Mouse (Mus musculus): ENCODE data around the gene Ankrd2. TPM values are rescaled to one million over a fixed set of nuclear protein-coding genes. Genes with fewer than 3 reads are reported as not detected.

Gene Ankrd2
- polyA plus RNA-seq, 1 experiment, result not detected

DNA sequence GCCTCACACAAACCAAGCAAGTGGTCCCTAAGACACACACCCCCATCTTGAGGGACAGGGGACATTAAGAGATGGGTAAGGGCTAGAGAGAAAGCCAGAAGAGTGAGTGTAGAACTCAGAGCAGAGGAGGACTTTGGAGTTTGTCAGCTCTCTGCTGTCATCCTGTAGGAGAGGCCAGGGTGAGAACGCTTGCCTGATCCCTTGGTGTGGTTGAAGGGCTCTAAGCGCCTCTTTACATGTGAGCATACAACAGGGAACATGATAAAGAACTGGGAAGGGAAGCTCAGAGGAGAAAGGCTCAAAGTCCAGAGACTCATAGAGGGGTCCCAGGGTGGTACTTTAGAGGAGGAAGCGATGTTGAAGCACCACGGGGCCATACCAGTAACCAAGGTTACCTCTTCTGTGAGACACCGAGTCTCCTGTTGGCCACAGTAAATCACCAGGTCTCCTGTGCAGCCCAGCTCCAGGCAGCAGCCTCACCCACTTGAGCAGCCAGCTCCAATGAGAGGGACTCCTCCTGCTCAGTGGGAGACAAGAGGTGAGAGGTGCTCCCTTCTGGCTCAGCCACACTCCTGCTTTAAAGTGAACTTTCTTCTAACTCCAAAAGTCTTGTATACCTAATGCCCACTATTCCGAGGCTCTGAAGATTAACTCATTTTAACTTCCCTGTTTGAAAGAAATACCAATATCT lies 21.1 kb downstream of the Ankrd2 start:
- H3K9me3 ChIP-seq (ENCODE audit: control insufficient read depth, low read length), result no peaks in the 10 kb centered on the region

DNA sequence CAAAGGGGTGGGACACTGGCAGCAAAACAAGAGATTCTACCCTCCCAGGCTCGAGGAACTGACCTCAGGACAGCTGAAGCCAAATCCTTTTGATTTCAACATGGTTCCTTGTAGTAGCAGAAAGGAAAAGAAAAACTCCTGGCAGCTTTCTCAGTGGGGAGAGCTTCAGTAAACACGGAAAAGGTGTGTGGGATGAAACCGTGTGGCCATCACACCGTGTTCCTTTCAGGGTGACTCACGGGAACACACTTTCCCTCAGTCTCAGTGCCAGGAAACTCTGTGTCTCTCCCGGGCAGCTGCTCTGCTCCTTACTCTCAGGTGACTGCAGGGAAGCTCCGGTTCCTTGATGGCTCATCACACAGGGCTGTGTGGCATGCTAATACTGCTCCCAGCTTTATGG lies 22.6 kb downstream of the Ankrd2 start:
- Histone ChIP-seq H3K27me3 (ENCODE audit: control insufficient read depth) (peaks cover 2% of the 10 kb centered on the region; the same call in 1 of the 2 replicates), H3K4me3 (replicated peaks) (no peak overlapping the region)

More for the DNA sequence above, 21.1 kb downstream of the Ankrd2 start:
- Histone ChIP-seq H3K4me3 (replicated peaks) (no peak overlapping the region), H3K4me1 (ENCODE audit: control insufficient read depth) (no peaks in the 10 kb centered on the region), H3K36me3 (ENCODE audit: control insufficient read depth) (peaks cover 3% of the 10 kb centered on the region; the same call in 1 of the 2 replicates), H3K27me3 (ENCODE audit: control insufficient read depth) (peaks cover 2% of the 10 kb centered on the region; the same call in 1 of the 2 replicates)
- TF ChIP-seq TAL1 (IDR thresholded peaks at IDR 0.05; ENCODE audit: low read length), result no peak
- TF ChIP-seq GATA1 (IDR thresholded peaks at IDR 0.05; ENCODE audit: low read length), result no peak

DNA sequence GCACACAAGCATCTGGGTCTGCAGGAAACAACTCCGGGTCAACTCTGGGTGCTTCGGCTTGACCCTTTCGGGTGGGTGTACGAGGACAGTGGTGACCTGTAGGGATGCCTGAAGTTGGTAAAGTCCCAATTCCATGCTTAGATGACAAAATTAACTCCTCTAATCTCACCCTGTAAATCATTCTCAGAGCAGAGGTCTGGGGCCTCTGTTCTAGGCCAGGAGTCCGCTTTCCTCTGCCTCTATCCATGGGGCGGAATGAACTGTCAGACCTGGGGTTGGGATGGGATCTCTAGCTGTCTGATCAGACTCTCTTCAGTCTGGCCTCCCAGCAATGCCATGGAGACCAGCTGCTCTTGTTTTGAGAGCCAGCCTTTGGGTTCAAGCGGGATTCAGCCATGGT lies 25.6 kb downstream of the Ankrd2 start:
- peaks cover 3% of the 10 kb centered on the region; the same call in 1 of the 2 replicates for H3K36me3 ChIP-seq (ENCODE audit: control insufficient read depth)
- TF ChIP-seq GATA1 (IDR thresholded peaks at IDR 0.05; ENCODE audit: low read length) (no peak), TAL1 (IDR thresholded peaks at IDR 0.05; ENCODE audit: low read length) (no peak)
- peaks cover 2% of the 10 kb centered on the region; the same call in 1 of the 2 replicates for H3K27me3 ChIP-seq (ENCODE audit: control insufficient read depth)
- no peak overlapping the region for H3K4me3 ChIP-seq (replicated peaks)
- H3K9me3 ChIP-seq (ENCODE audit: control insufficient read depth, low read length), result no peaks in the 10 kb centered on the region
- H3K4me1 ChIP-seq (ENCODE audit: control insufficient read depth), result no peaks in the 10 kb centered on the region

More for the DNA sequence above, 22.6 kb downstream of the Ankrd2 start:
- H3K4me1 ChIP-seq (ENCODE audit: control insufficient read depth), result no peaks in the 10 kb centered on the region
- H3K9me3 ChIP-seq (ENCODE audit: control insufficient read depth, low read length), result no peaks in the 10 kb centered on the region
- H3K36me3 ChIP-seq (ENCODE audit: control insufficient read depth), result peaks cover 3% of the 10 kb centered on the region; the same call in 1 of the 2 replicates
- no peak for TF ChIP-seq GATA1 (IDR thresholded peaks at IDR 0.05; ENCODE audit: low read length)
- no peak for TF ChIP-seq TAL1 (IDR thresholded peaks at IDR 0.05; ENCODE audit: low read length)

DNA sequence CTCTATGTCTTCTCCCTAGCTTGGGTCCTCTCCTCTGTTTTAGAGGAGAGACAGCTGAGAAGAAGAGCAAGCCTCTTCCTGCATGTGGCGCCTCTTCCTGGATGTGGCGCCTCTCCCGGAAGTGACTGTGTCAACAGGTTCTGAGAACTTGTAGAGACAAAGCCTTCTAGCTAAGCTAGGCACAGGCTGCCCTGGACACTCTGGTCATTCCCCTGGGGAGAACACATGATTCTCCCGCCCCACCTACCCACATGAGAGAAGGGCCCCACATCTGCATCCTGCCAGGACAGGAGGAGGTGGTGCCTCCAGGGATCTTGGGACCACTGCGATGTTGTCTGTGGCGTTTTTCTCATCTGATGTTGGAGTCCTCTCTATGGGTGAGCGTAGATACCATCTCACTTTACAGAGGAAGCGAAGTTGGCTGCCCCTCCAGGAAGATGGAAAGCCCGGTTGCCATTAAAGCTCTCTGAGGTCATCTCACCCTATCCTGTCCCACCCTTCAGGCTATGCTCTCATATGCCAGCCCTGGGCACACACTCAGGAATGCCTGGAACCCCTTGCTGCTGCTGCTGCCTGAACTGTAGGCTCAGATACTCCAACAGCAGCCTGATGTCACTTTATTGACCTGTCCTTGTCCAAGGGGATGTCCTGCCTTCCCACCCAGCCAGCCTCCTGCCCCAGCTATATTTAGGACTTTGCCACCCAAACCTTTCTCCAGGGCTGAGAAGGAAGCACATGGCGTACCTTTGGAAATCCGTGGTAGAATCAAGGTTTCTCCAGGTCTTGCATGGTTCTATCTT lies 32.8 kb downstream of the Ankrd2 start:
- Histone ChIP-seq H3K36me3 (ENCODE audit: control insufficient read depth) (peaks cover 4% of the 10 kb centered on the region; the same call in 1 of the 2 replicates), H3K27me3 (ENCODE audit: control insufficient read depth) (no peaks in the 10 kb centered on the region), H3K9me3 (ENCODE audit: control insufficient read depth, low read length) (no peaks in the 10 kb centered on the region), H3K4me1 (ENCODE audit: control insufficient read depth) (no peaks in the 10 kb centered on the region), H3K4me3 (replicated peaks) (no peak overlapping the region)
- TF ChIP-seq GATA1 (IDR thresholded peaks at IDR 0.05; ENCODE audit: low read length) (no peak), TAL1 (IDR thresholded peaks at IDR 0.05; ENCODE audit: low read length) (no peak)

DNA sequence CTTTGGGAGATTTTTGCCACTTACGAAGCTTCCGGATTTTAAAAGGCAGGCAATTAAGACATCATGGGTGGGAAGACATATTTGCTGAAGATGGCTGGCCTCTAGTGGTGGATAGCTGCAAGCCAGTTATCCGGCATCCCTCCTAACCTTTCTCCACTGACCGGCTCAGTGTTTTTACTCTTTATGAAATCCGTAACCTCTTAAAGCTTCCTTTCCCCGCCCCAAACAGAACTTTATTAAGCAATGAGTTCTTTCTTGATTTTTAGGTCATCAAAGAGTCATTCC lies 33.4 kb downstream of the Ankrd2 start:
- no peak overlapping the region for H3K4me3 ChIP-seq (replicated peaks)
- no peaks in the 10 kb centered on the region for H3K9me3 ChIP-seq (ENCODE audit: control insufficient read depth, low read length)
- TF ChIP-seq GATA1 (IDR thresholded peaks at IDR 0.05; ENCODE audit: low read length) (no peak), TAL1 (IDR thresholded peaks at IDR 0.05; ENCODE audit: low read length) (no peak)
- no peaks in the 10 kb centered on the region for H3K4me1 ChIP-seq (ENCODE audit: control insufficient read depth)
- no peaks in the 10 kb centered on the region for H3K27me3 ChIP-seq (ENCODE audit: control insufficient read depth)
- H3K36me3 ChIP-seq (ENCODE audit: control insufficient read depth), result peaks cover 4% of the 10 kb centered on the region; the same call in 1 of the 2 replicates

DNA sequence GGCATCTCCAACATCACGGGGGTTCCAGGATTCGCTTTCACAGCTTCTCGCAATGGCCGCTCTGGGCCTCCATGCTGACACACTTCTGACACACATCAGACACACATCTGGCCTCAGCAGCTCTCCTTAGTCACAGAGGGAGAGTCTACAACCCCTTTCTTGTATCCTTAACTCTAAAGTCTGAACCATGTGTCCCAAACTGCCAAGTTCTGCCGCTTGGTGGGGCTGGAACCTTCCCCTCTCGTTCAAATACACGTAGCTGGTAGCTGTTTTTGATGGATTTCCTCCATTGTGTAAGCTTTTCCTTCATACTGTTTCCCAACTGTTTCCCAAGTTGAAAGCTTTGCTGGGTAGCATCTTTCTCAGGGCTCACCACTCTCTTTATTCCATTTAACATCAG lies 35.4 kb downstream of the Ankrd2 start:
- H3K36me3 ChIP-seq (ENCODE audit: control insufficient read depth), result peaks cover 15% of the 10 kb centered on the region
- H3K27me3 ChIP-seq (ENCODE audit: control insufficient read depth), result no peaks in the 10 kb centered on the region
- H3K4me1 ChIP-seq (ENCODE audit: control insufficient read depth), result no peaks in the 10 kb centered on the region
- no peak overlapping the region for H3K4me3 ChIP-seq (replicated peaks)
- H3K9me3 ChIP-seq (ENCODE audit: control insufficient read depth, low read length), result no peaks in the 10 kb centered on the region
- no peak for TF ChIP-seq TAL1 (IDR thresholded peaks at IDR 0.05; ENCODE audit: low read length)
- TF ChIP-seq GATA1 (IDR thresholded peaks at IDR 0.05; ENCODE audit: low read length), result no peak

DNA sequence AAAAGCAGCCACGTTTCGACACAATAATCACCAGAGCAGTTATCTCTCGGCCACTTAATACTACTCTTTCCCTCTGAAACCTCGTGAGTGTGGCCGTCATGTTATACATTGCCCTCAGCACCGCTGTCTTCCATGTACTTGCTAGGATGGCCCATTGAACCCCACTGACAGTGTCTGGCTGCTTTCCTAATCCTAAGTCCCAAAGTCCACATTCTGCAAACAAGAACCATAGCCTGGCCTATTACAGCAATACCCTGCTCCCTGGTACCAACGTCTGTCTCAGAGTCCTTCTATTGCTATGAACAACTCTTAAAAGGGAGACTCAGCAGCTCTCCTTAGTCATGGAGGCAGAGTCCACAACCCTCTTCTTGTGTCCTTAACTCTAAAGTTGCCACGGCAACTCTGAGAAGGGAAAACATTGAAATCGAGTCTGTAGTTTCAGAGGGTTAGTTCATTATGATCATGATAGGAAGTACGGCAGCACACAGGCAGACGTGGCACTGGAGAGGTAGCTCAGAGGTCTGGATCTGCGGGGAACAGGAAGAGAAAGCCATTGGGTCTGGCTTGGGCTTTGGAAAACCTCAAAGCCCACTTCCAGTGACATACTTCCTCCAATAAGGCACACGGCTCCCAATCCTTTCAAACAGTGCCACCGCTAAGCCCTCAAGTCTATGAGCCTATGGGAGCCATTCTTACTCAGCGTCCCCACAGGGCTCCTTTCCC lies 36.2 kb downstream of the Ankrd2 start:
- H3K27me3 ChIP-seq (ENCODE audit: control insufficient read depth), result no peaks in the 10 kb centered on the region
- no peaks in the 10 kb centered on the region for H3K9me3 ChIP-seq (ENCODE audit: control insufficient read depth, low read length)
- no peaks in the 10 kb centered on the region for H3K4me1 ChIP-seq (ENCODE audit: control insufficient read depth)
- no peak overlapping the region for H3K4me3 ChIP-seq (replicated peaks)
- no peak for TF ChIP-seq GATA1 (IDR thresholded peaks at IDR 0.05; ENCODE audit: low read length)
- no peak for TF ChIP-seq TAL1 (IDR thresholded peaks at IDR 0.05; ENCODE audit: low read length)
- H3K36me3 ChIP-seq (ENCODE audit: control insufficient read depth), result peaks cover 15% of the 10 kb centered on the region

DNA sequence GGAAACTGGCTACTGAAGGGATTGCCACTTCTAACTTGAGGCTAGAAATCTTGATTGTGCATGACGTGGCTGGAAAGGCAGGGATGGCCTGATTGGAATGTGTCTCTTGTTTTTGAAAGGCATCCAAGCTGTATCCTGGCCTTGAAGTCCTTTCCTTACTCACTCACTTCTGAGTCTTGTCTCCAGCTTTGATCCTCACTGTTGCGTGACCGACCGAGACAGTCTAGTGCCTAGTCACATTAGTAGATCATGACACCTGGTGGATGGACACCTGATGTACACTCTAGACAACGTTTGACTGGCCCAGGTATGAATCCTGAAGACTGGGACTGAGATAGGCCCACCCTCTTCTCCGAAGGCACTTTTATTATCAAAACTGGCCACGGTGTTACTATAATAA lies 37.0 kb downstream of the Ankrd2 start:
- H3K4me1 ChIP-seq (ENCODE audit: control insufficient read depth), result no peaks in the 10 kb centered on the region
- TF ChIP-seq TAL1 (IDR thresholded peaks at IDR 0.05; ENCODE audit: low read length), result no peak
- TF ChIP-seq GATA1 (IDR thresholded peaks at IDR 0.05; ENCODE audit: low read length), result no peak
- no peaks in the 10 kb centered on the region for H3K27me3 ChIP-seq (ENCODE audit: control insufficient read depth)
- peaks cover 15% of the 10 kb centered on the region for H3K36me3 ChIP-seq (ENCODE audit: control insufficient read depth)
- H3K4me3 ChIP-seq (replicated peaks), result no peak overlapping the region
- no peaks in the 10 kb centered on the region for H3K9me3 ChIP-seq (ENCODE audit: control insufficient read depth, low read length)

DNA sequence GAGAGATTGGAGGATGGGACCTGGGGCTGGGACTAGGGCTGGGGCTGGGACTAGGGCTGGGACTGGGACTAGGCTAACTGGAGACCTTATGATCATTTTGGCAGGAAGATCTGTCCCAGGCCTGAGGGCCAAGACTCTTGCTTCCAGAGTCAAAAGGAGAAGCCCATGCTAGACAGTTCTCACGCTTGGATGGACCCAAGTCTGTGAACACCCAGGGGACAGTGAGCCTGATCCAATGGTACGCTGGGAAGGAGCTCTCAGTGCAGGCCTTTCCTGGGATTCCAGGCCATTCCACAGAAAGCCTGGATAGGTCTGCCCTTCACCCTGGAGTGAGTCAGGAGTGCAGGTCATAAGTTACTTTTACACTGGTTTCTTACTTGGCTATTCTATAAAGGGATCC lies 39.3 kb downstream of the Ankrd2 start:
- TF ChIP-seq GATA1 (IDR thresholded peaks at IDR 0.05; ENCODE audit: low read length) (no peak), TAL1 (IDR thresholded peaks at IDR 0.05; ENCODE audit: low read length) (no peak)
- Histone ChIP-seq H3K9me3 (ENCODE audit: control insufficient read depth, low read length) (no peaks in the 10 kb centered on the region), H3K4me3 (replicated peaks) (no peak overlapping the region), H3K36me3 (ENCODE audit: control insufficient read depth) (peaks cover 14% of the 10 kb centered on the region), H3K4me1 (ENCODE audit: control insufficient read depth) (peaks cover 13% of the 10 kb centered on the region), H3K27me3 (ENCODE audit: control insufficient read depth) (no peaks in the 10 kb centered on the region)
